Mouse (Mus musculus) testis, adult 2 months (tissue): Measurements from ENCODE around the gene Kri1.

Source experiments
- CTCF ChIP-seq: fragments of 200-500 bp; IDR thresholded peaks from 2 replicates; pipeline ENCODE4 v1.5.1; 2012; ENCODE audit warnings: low read depth, mild to moderate bottlenecking, inconsistent platforms, low read length, moderate library complexity; ENCODE audit not compliant: control insufficient read depth, insufficient read depth, insufficient replicate concordance
- POLR2A ChIP-seq: fragments of 200-500 bp; IDR thresholded peaks from 2 replicates; pipeline ENCODE4 v1.6.1; 2012; ENCODE audit warnings: low read depth, mild to moderate bottlenecking, inconsistent platforms, low read length, moderate library complexity; ENCODE audit not compliant: control insufficient read depth

DNA sequence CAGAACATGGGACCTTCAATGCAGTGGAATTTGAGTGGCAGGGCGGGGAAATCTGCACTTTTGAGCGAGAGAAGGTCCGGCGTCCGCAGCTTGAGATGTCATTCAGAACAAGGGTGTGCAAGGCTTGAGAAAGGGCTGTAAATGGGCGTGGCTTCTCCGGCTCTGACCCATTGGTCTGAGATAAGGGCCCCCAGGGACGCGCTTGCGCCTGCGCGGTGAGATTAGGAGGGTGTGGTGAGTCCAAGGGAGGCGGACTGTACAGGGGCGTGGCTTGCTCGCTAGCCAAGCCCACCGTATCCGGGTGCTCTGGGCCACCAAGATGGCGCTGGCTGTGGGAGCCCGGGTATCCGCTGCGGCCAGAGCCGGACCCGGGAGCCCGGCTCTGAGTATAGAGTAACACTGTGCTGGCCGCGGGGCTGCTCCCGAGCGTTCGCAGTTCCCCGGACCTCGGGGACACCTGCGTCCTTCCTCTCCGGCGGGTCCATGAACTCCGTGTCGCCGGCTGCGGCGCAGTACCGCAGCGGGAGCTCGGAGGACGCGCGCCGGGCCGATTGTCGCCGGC is 22.7 kb downstream of the Kri1 start, which contains the start of gene Atg4d:
- TF ChIP-seq CTCF (no peak), POLR2A (peak; percentile 86)
